Mouse (Mus musculus) heart, postnatal 0 days (tissue): ENCODE results near the gene Gm9903.

Experiments
- CTCF ChIP-seq: IDR thresholded peaks from 2 replicates; pipeline ENCODE4 v1.5.1; 2016; ENCODE audit warnings: antibody characterized with exemption, control low read depth, low read depth
- EP300 ChIP-seq: IDR thresholded peaks from 2 replicates; pipeline ENCODE4 v1.6.1; 2016; ENCODE audit warnings: antibody characterized with exemption, low read depth

GRCm38 (mm10) chr5:33635361-33635760 is 5.6 kb downstream of the Gm9903 start:
- TF ChIP-seq CTCF = no peak
- no peak for TF ChIP-seq EP300
